Comparison of ENCODE assay signal across 8 mouse cellular contexts in genomic region chr4:48044141-48044490, GRCm38 (mm10). TPM values are rescaled to one million over a fixed set of nuclear protein-coding genes. Genes with fewer than 3 reads are reported as not detected.
A peak's percentile ranks its signal among the peaks of the same experiment; 100 is the strongest.
DNase-seq lines count a peak whose midpoint lies in the region; ATAC-seq and TF ChIP-seq lines count a peak whose summit lies in the region.

No protein-coding gene starts in this region.

- peaks cover 25% of the 10 kb centered on the region for H3K4me1 ChIP-seq in lung, postnatal 0 days (ENCODE audit: insufficient read depth, low read depth, low read length)
- H3K4me1 ChIP-seq in intestine, embryonic 14.5 days (replicated peaks; ENCODE audit: control insufficient read depth, insufficient read depth, low read length) = peaks cover 39% of the 10 kb centered on the region

- TF ChIP-seq EP300 in lung, postnatal 0 days (IDR thresholded peaks at IDR 0.05) = no peak

- peak overlapping the region; percentile 100 for H3K4me2 ChIP-seq in lung, postnatal 0 days (replicated peaks; ENCODE audit: low read depth, low read length)
- H3K4me2 ChIP-seq in intestine, embryonic 14.5 days (ENCODE audit: low read length) = peak overlapping the region; percentile 99
- peak overlapping the region; percentile 100 for H3K4me2 ChIP-seq in myocyte (ENCODE audit: low read depth)

- H3K9me3 ChIP-seq in lung, postnatal 0 days (ENCODE audit: low read length) = no peaks in the 10 kb centered on the region
- no peaks in the 10 kb centered on the region for H3K9me3 ChIP-seq in intestine, embryonic 14.5 days (ENCODE audit: control insufficient read depth, low read length)

- H3K27ac ChIP-seq in lung, postnatal 0 days (ENCODE audit: low read length) = peak overlapping the region; percentile 99
- H3K27ac ChIP-seq in intestine, embryonic 14.5 days (ENCODE audit: low read depth) = peak overlapping the region; percentile 54

- H3K36me3 ChIP-seq in lung, postnatal 0 days (ENCODE audit: insufficient read depth, low read length) = no peaks in the 10 kb centered on the region
- no peaks in the 10 kb centered on the region for H3K36me3 ChIP-seq in intestine, embryonic 14.5 days (ENCODE audit: control insufficient read depth, insufficient read depth, low read length)
- no peaks in the 10 kb centered on the region for H3K36me3 ChIP-seq in myocyte (ENCODE audit: control insufficient read depth, insufficient read depth)

- H3ac ChIP-seq in myocyte (ENCODE audit: control insufficient read depth, insufficient read length) = no peak overlapping the region

- H3K27me3 ChIP-seq in lung, postnatal 0 days (replicated peaks; ENCODE audit: insufficient read depth, low read length) = peaks cover 19% of the 10 kb centered on the region
- peaks cover 40% of the 10 kb centered on the region for H3K27me3 ChIP-seq in intestine, embryonic 14.5 days (replicated peaks; ENCODE audit: control insufficient read depth, insufficient read depth, low read length)
- H3K27me3 ChIP-seq in myocyte (ENCODE audit: control insufficient read depth, insufficient read depth, insufficient read length) = peaks cover 18% of the 10 kb centered on the region

- no peak for ATAC-seq in lung, postnatal 0 days
- no peak for ATAC-seq in intestine, embryonic 14.5 days (replicated peaks; ENCODE audit: low FRiP score, low TSS enrichment, low read depth)
- ATAC-seq in megakaryocyte progenitor cell, adult 5-6 weeks (replicated peaks; ENCODE audit: poor library complexity) = no peak

- TF ChIP-seq CTCF in lung, postnatal 0 days (IDR thresholded peaks at IDR 0.05) = no peak

- WGBS in lung, postnatal 0 days = 1% methylated on average over 11 of the region's 11 CpGs
- WGBS in intestine, embryonic 14.5 days = under 1% methylated on average over 11 of the region's 11 CpGs

- no peak for TF ChIP-seq POLR2A in myocyte (IDR thresholded peaks at IDR 0.05; ENCODE audit: insufficient read length, low read depth)

- peak; percentile 17 for DNase-seq in adrenal gland, postnatal 25 days
- DNase-seq in adrenal gland, postnatal 36 days = no peak
- peak; percentile 68 for DNase-seq in lung, postnatal 0 days (ENCODE audit: low spot score)
- DNase-seq in lung, postnatal 14 days = no peak
- no peak for DNase-seq in intestine, embryonic 14.5 days (ENCODE audit: low spot score)
- no peak for DNase-seq in ovary, postnatal 36 days (ENCODE audit: low spot score)

- no peaks in the 10 kb centered on the region for H3K79me2 ChIP-seq in myocyte (ENCODE audit: control insufficient read depth, insufficient read depth)

- H3K9ac ChIP-seq in lung, postnatal 0 days (replicated peaks; ENCODE audit: low read depth) = peak overlapping the region; percentile 33
- H3K9ac ChIP-seq in intestine, embryonic 14.5 days (ENCODE audit: low read length) = peak overlapping the region; percentile 50; the same call in 1 of the 2 replicates

- H3K4me3 ChIP-seq in lung, postnatal 0 days (ENCODE audit: low read depth, low read length) = peak overlapping the region; percentile 74
- peak overlapping the region; percentile 70 for H3K4me3 ChIP-seq in intestine, embryonic 14.5 days (ENCODE audit: low read depth, low read length)
- H3K4me3 ChIP-seq in myocyte = peak overlapping the region; percentile 47

TF ChIP-seq in myocyte, 11 proteins besides CTCF, POLR2A, EP300 and RAD21:
- TF ChIP-seq MAX (IDR thresholded peaks at IDR 0.05; ENCODE audit: low read depth) (peak; percentile 48), CEBPB (IDR thresholded peaks at IDR 0.05; ENCODE audit: insufficient read depth, poor library complexity, severe bottlenecking) (no peak), SRF (IDR thresholded peaks at IDR 0.05; ENCODE audit: control insufficient read depth, insufficient read length, low read depth) (no peak)
TF ChIP-seq in myocyte: peak in this region for 1.

RNA-seq across cellular contexts. Expression of gene Nr4a3, which starts 0.8 kb away (rescaled TPM):
- total RNA-seq in adrenal gland, postnatal 25 days (2021) = 42.1 and 42.8 TPM in 2 replicates
- total RNA-seq in adrenal gland, postnatal 36 days (2021) = 10 to 100 TPM; 66.7 to 87.7 TPM
- 0.14 and 0.15 TPM in 2 replicates for polyA plus RNA-seq in lung, postnatal 0 days (2015; fragmentation: Nextera tagmentation; extraction: Ambion mirVana)
- 0.15 TPM in 1 of 2 replicates, not detected in the other for polyA plus RNA-seq in intestine, embryonic 14.5 days (2014; fragmentation: Nextera tagmentation; extraction: Ambion mirVana)
- polyA plus RNA-seq in myocyte (2012; fragmentation: generic; extraction: Trizol) = 0.32 TPM
- total RNA-seq in megakaryocyte progenitor cell, adult 5-6 weeks (2015) = 0.59 and 0.88 TPM in 2 replicates
- 0.20 and 2.5 TPM in 2 replicates for total RNA-seq in megakaryocyte progenitor cell, adult 5-6 weeks (2017)

Comparison
In these comparisons a context has a peak if more than half of its experiments do, and no peak if none do; other contexts are left out.
1. DNase-seq: peak in adrenal gland, postnatal 25 days (single experiment) and lung, postnatal 0 days (single experiment); none in adrenal gland, postnatal 36 days (0 of 2), lung, postnatal 14 days (single experiment), intestine, embryonic 14.5 days (single experiment) and ovary, postnatal 36 days (single experiment).
2. RNA of gene Nr4a3, which starts 0.8 kb away (total RNA-seq): 66.7 to 87.7 TPM in adrenal gland, postnatal 36 days and 42.1 to 42.8 TPM in adrenal gland, postnatal 25 days; 0.20 to 2.5 TPM in megakaryocyte progenitor cell, adult 5-6 weeks; every median in the first group is over 10 times any median in the second.
3. Peak in every context shown above with its lines, with median percentiles within 50 percentile points of each other: H3K4me2 ChIP-seq and H3K4me3 ChIP-seq.